Mouse (Mus musculus): ENCODE data around the gene Ephx3.
"Not testable (repeated sequence)": the region's sequence is repeated elsewhere in the genome, so short reads cannot be mapped to it uniquely, and the experiment has no call there.

Gene Ephx3

GRCm38 (mm10) chr17:32188863-32189636, at the start of gene Ephx3:
Gene Ephx3 (minus strand): TSS chr17:32189549.
- no peak for DNase-seq (ENCODE audit: low spot score)

GRCm38 (mm10) chr17:32238589-32238988, 49.2 kb upstream of the Ephx3 start:
- no peak for DNase-seq (ENCODE audit: low spot score)

- peak; percentile 16 for DNase-seq (ENCODE audit: low spot score)
Measured at GRCm38 (mm10) chr17:32235534-32236191, 46.3 kb upstream of the Ephx3 start.

- peak; percentile 17 for DNase-seq (ENCODE audit: low spot score)
Measured at GRCm38 (mm10) chr17:32233174-32233573, 43.8 kb upstream of the Ephx3 start.

GRCm38 (mm10) chr17:32229256-32229655, 39.9 kb upstream of the Ephx3 start:
- no peak for DNase-seq (ENCODE audit: low spot score)

GRCm38 (mm10) chr17:32220873-32221272, 31.5 kb upstream of the Ephx3 start:
- DNase-seq (ENCODE audit: low spot score), result no peak

- DNase-seq (ENCODE audit: low spot score), result not testable (repeated sequence)
Measured at GRCm38 (mm10) chr17:32215587-32215986, 26.2 kb upstream of the Ephx3 start.

- not testable (repeated sequence) for DNase-seq (ENCODE audit: low spot score)
Measured at GRCm38 (mm10) chr17:32211554-32211953, 22.2 kb upstream of the Ephx3 start.

GRCm38 (mm10) chr17:32209752-32210151, 20.4 kb upstream of the Ephx3 start:
- DNase-seq (ENCODE audit: low spot score), result no peak

GRCm38 (mm10) chr17:32209144-32209543, 19.8 kb upstream of the Ephx3 start:
- no peak for DNase-seq (ENCODE audit: low spot score)

- no peak for DNase-seq (ENCODE audit: low spot score)
Measured at GRCm38 (mm10) chr17:32207586-32208245, 18.4 kb upstream of the Ephx3 start.

GRCm38 (mm10) chr17:32205345-32205744, 16.0 kb upstream of the Ephx3 start:
- no peak for DNase-seq (ENCODE audit: low spot score)

- no peak for DNase-seq (ENCODE audit: low spot score)
Measured at GRCm38 (mm10) chr17:32202972-32203371, 13.6 kb upstream of the Ephx3 start.

- no peak for DNase-seq (ENCODE audit: low spot score)
Measured at GRCm38 (mm10) chr17:32201086-32201485, 11.7 kb upstream of the Ephx3 start.

- DNase-seq (ENCODE audit: low spot score), result no peak
Measured at GRCm38 (mm10) chr17:32199796-32200195, 10.4 kb upstream of the Ephx3 start.

GRCm38 (mm10) chr17:32197156-32197555, 7.8 kb upstream of the Ephx3 start:
- no peak for DNase-seq (ENCODE audit: low spot score)

GRCm38 (mm10) chr17:32195725-32196124, 6.4 kb upstream of the Ephx3 start:
- no peak for DNase-seq (ENCODE audit: low spot score)

GRCm38 (mm10) chr17:32193010-32193409, 3.7 kb upstream of the Ephx3 start:
- DNase-seq (ENCODE audit: low spot score), result no peak

- no peak for DNase-seq (ENCODE audit: low spot score)
Measured at GRCm38 (mm10) chr17:32189850-32190249, 501 bp upstream of the Ephx3 start.

GRCm38 (mm10) chr17:32183017-32183416, 6.3 kb downstream of the Ephx3 start:
- DNase-seq (ENCODE audit: low spot score), result no peak

- no peak for DNase-seq (ENCODE audit: low spot score)
Measured at GRCm38 (mm10) chr17:32179621-32180491, 9.5 kb downstream of the Ephx3 start.

GRCm38 (mm10) chr17:32176919-32177318, 12.4 kb downstream of the Ephx3 start:
- DNase-seq (ENCODE audit: low spot score), result no peak

Measured in layer of hippocampus, adult 9-10 months (tissue).